Mouse (Mus musculus): ENCODE results near the gene Sart1. TPM values are rescaled to one million over a fixed set of nuclear protein-coding genes. Genes with fewer than 3 reads are reported as not detected.

The Sart1 gene
- total RNA-seq (2021) = 10 to 100 TPM; 84.0 to 85.4 TPM
- long read RNA-seq, experiment 1, full-length matches to known transcripts = 59 of 82 reads
- long read RNA-seq, experiment 1, partial matches to known transcripts = 11 of 82 reads
- long read RNA-seq, experiment 1, other reads (novel, unspliced or antisense) = 12 of 82 reads
- long read RNA-seq, experiment 2, full-length matches to known transcripts = 54 of 74 reads
- long read RNA-seq, experiment 2, partial matches to known transcripts = 7 of 74 reads
- long read RNA-seq, experiment 2, other reads (novel, unspliced or antisense) = 13 of 74 reads

GRCm38 (mm10) chr19:5388588-5389242, at the start of gene Sart1:
TSS of gene Sart1 (minus strand) at chr19:5388703.
- intact Hi-C loops (cut with DNase I) = loop anchor here (1.0 kb wide), 1 partner anchor 22 kb away; the partner anchor contains the start of gene Eif1ad
- peak; percentile 97 for DNase-seq (ENCODE audit: low spot score in 2 of 2)

- intact Hi-C loops (cut with DNase I) = loop anchor here (10.0 kb wide), 1 partner anchor 131 kb away; the partner anchor contains the start of genes Ap5b1 and Ovol1
- no peak for DNase-seq (ENCODE audit: low spot score in 2 of 2)
Observed at GRCm38 (mm10) chr19:5433951-5434350, 45.4 kb upstream of the Sart1 start.

GRCm38 (mm10) chr19:5432992-5433852, 44.7 kb upstream of the Sart1 start:
- intact Hi-C loops (cut with DNase I) = loop anchor here (10.0 kb wide), 1 partner anchor 132 kb away; the partner anchor contains the start of genes Ap5b1 and Ovol1
- no peak for DNase-seq (ENCODE audit: low spot score in 2 of 2)

GRCm38 (mm10) chr19:5431911-5432464, 43.5 kb upstream of the Sart1 start:
- intact Hi-C loops (cut with DNase I) = loop anchor here (10.0 kb wide), 1 partner anchor 133 kb away; the partner anchor contains the start of genes Ap5b1 and Ovol1
- no peak for DNase-seq (ENCODE audit: low spot score in 2 of 2)

GRCm38 (mm10) chr19:5430408-5430807, 41.9 kb upstream of the Sart1 start:
- intact Hi-C loops (cut with DNase I) = loop anchor here (10.0 kb wide), 1 partner anchor 134 kb away; the partner anchor contains the start of genes Ap5b1 and Ovol1
- no peak for DNase-seq (ENCODE audit: low spot score in 2 of 2)

- DNase-seq (ENCODE audit: low spot score in 2 of 2) = no peak
- intact Hi-C loops (cut with DNase I) = loop anchor here (10.0 kb wide), 1 partner anchor 135 kb away; the partner anchor contains the start of genes Ap5b1 and Ovol1
Observed at GRCm38 (mm10) chr19:5429806-5430205, 41.3 kb upstream of the Sart1 start.

- DNase-seq (ENCODE audit: low spot score in 2 of 2) = no peak
Observed at GRCm38 (mm10) chr19:5429219-5429618, 40.7 kb upstream of the Sart1 start.

GRCm38 (mm10) chr19:5428083-5428482, 39.6 kb upstream of the Sart1 start:
- intact Hi-C loops (cut with DNase I) = no loop called here
- no peak for DNase-seq (ENCODE audit: low spot score in 2 of 2)

More at GRCm38 (mm10) chr19:5429219-5429618, 40.7 kb upstream of the Sart1 start:
- intact Hi-C loops (cut with DNase I) = no loop called here

- no peak for DNase-seq (ENCODE audit: low spot score in 2 of 2)
- intact Hi-C loops (cut with DNase I) = no loop called here
Observed at GRCm38 (mm10) chr19:5426640-5427290, 38.3 kb upstream of the Sart1 start.

GRCm38 (mm10) chr19:5425906-5426565, 37.5 kb upstream of the Sart1 start:
- DNase-seq (ENCODE audit: low spot score in 2 of 2) = no peak
- intact Hi-C loops (cut with DNase I) = no loop called here

GRCm38 (mm10) chr19:5424782-5425741, 36.6 kb upstream of the Sart1 start, which contains the start of the genes Drap1 and AI837181:
TSS of gene Drap1 (minus strand) at chr19:5424979.
TSS of gene AI837181 (plus strand) at chr19:5425144.
- intact Hi-C loops (cut with DNase I) = no loop called here

GRCm38 (mm10) chr19:5424092-5424781, 35.7 kb upstream of the Sart1 start:
- no peak for DNase-seq (ENCODE audit: low spot score in 2 of 2)
- intact Hi-C loops (cut with DNase I) = no loop called here

More at GRCm38 (mm10) chr19:5424782-5425741, 36.6 kb upstream of the Sart1 start, which contains the start of the genes Drap1 and AI837181:
- peak; percentile 93 to 95 for DNase-seq (ENCODE audit: low spot score in 2 of 2)

- no peak for DNase-seq (ENCODE audit: low spot score in 2 of 2)
- intact Hi-C loops (cut with DNase I) = no loop called here
Observed at GRCm38 (mm10) chr19:5423561-5423960, 35.1 kb upstream of the Sart1 start.

GRCm38 (mm10) chr19:5422895-5423443, 34.5 kb upstream of the Sart1 start:
- intact Hi-C loops (cut with DNase I) = no loop called here
- DNase-seq (ENCODE audit: low spot score in 2 of 2) = no peak

GRCm38 (mm10) chr19:5422267-5422666, 33.8 kb upstream of the Sart1 start:
- intact Hi-C loops (cut with DNase I) = no loop called here
- DNase-seq (ENCODE audit: low spot score in 2 of 2) = no peak

GRCm38 (mm10) chr19:5421784-5422183, 33.3 kb upstream of the Sart1 start:
- DNase-seq (ENCODE audit: low spot score in 2 of 2) = no peak
- intact Hi-C loops (cut with DNase I) = no loop called here
